Mouse (Mus musculus) neural tube, embryonic 14.5 days (tissue): ENCODE results near the gene Cmc4. TPM values are rescaled to one million over a fixed set of nuclear protein-coding genes. Genes with fewer than 3 reads are reported as not detected.

Experiments
- ATAC-seq: fragments of 200-750 bp; cut with Nextera tagmentation; 2 replicates; pipeline ENCODE4 v1.8.0; 2017; ENCODE audit warnings: low read depth, mild to moderate bottlenecking, moderate TSS enrichment, moderate library complexity
- H3K27ac ChIP-seq: fragments of 300-500 bp; sonication (generic); 2 replicates; pipeline ENCODE4 v1.5.1; 2014; ENCODE audit warnings: low read depth, mild to moderate bottlenecking, control low read depth, low read length, moderate library complexity, mixed read lengths
- H3K27me3 ChIP-seq: fragments of 300-500 bp; sonication (generic); 2 replicates; pipeline ENCODE4 v1.6.1; 2014; ENCODE audit warnings: low read length; ENCODE audit not compliant: control insufficient read depth, insufficient read depth
- H3K36me3 ChIP-seq: fragments of 300-500 bp; sonication (generic); 2 replicates; pipeline ENCODE4 v1.6.1; 2014; ENCODE audit warnings: low read length, mixed read lengths; ENCODE audit not compliant: control insufficient read depth, insufficient read depth
- H3K4me1 ChIP-seq: fragments of 300-500 bp; sonication (generic); 2 replicates; pipeline ENCODE4 v1.6.1; 2014; ENCODE audit warnings: low read length; ENCODE audit not compliant: control insufficient read depth, insufficient read depth
- H3K4me2 ChIP-seq: fragments of 300-500 bp; sonication (generic); 2 replicates; pipeline ENCODE4 v1.6.1; 2014; ENCODE audit warnings: mild to moderate bottlenecking, low read depth, low read length, control low read depth
- H3K4me3 ChIP-seq: fragments of 300-500 bp; sonication (generic); 2 replicates; pipeline ENCODE4 v1.5.1; 2014; ENCODE audit warnings: low read depth, low read length, control low read depth, mixed read lengths
- H3K9ac ChIP-seq: fragments of 300-500 bp; sonication (generic); replicated peaks from 2 replicates; pipeline ENCODE4 v1.6.1; 2014; ENCODE audit warnings: low read depth, mild to moderate bottlenecking, control low read depth, low read length, mixed read lengths
- H3K9me3 ChIP-seq: fragments of 300-500 bp; sonication (generic); 2 replicates; pipeline ENCODE4 v1.6.1; 2016; ENCODE audit warnings: low read length; ENCODE audit not compliant: control insufficient read depth
- WGBS: fragments of 180-500 bp; shearing (Covaris S2); extraction: QIAGEN DNeasy Blood & Tissue Kit; methylation state at CpG from one replicate; pipeline ENCODE4 v1.1.7; 2014; 5-methylcytosine and 5-hydroxymethylcytosine counted together
- polyA plus RNA-seq: library from polyadenylated mRNA; unstranded; fragments of >200 nt; fragmentation: Nextera tagmentation; extraction: Ambion mirVana; gene quantifications from 2 replicates; pipeline ENCODE4 v1.2.1, GENCODE M21; 2014

Cmc4 gene
- polyA plus RNA-seq = 22.2 and 28.1 TPM in 2 replicates

GRCm38 (mm10) chrX:75415936-75416785 is at the start of gene Cmc4, which contains the start of the genes Mtcp1 and Brcc3:
Gene Cmc4 (minus strand): TSS chrX:75416584.
Gene Mtcp1 (minus strand): TSS chrX:75416588.
Gene Brcc3 (plus strand): TSS chrX:75416628.
- Histone ChIP-seq H3K4me1 (no peaks in the 10 kb centered on the region), H3K9ac (peak within 1 kb of the TSS; percentile 55), H3K4me2 (peak within 1 kb of the TSS; percentile 49), H3K27me3 (no peaks in the 10 kb centered on the region), H3K27ac (peak within 1 kb of the TSS; percentile 78), H3K9me3 (no peaks in the 10 kb centered on the region), H3K4me3 (peak within 1 kb of the TSS; percentile 47), H3K36me3 (no peaks in the 10 kb centered on the region)
- peak; percentile 100 for ATAC-seq
- 13% methylated on average over 51 of the region's 52 CpGs for WGBS

DNA sequence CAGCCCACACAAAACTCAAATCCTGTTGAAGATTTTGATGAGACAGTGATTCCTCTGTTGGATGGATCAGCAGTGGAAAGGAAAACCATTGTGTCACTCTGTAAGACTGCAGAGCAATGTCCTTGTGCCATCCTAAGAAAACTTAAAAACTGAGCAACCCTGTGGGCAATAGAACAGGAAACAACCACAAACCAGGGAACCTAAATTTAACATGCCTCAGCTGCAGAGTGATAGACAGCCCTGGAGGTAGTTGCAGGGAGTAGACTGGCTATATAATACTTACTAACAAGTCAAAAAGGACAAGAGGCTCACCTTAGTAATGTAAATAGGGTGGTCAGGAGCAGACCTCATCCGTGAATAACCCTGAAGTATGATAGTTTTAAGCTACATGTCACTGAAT is 38.2 kb upstream of the Cmc4 start:
- no peak for ATAC-seq

DNA sequence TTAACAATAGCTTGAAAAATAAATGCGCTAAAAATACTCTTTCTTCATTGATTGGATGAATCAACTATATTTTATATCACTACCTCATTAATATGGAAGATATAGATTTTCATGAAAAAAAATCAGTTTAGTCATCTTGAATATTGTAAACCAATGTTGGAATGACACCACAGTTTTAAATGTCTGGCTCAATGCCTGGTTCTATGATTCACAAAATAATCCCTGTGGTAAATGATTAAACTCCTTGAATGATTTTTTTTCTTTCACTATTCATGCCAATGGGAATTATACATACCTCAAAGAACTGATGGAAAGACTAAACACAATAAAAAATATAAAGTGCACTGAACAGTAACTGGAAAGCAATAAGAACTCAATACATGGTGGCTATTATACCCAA is 6.7 kb downstream of the Cmc4 start:
- Histone ChIP-seq H3K36me3 (no peaks in the 10 kb centered on the region), H3K9me3 (no peaks in the 10 kb centered on the region), H3K4me1 (no peaks in the 10 kb centered on the region), H3K9ac (no peak overlapping the region), H3K4me3 (no peak overlapping the region), H3K27ac (no peak overlapping the region), H3K27me3 (no peaks in the 10 kb centered on the region), H3K4me2 (no peak overlapping the region)
- no peak for ATAC-seq
- 98% methylated on average over 1 of the region's 1 CpGs for WGBS

More for the DNA sequence above, 38.2 kb upstream of the Cmc4 start:
- H3K9ac ChIP-seq = no peak overlapping the region
- H3K27ac ChIP-seq = no peak overlapping the region
- no peak overlapping the region for H3K4me3 ChIP-seq
- no peaks in the 10 kb centered on the region for H3K9me3 ChIP-seq
- H3K4me1 ChIP-seq = no peaks in the 10 kb centered on the region
- no peak overlapping the region for H3K4me2 ChIP-seq
- 81% methylated on average over 1 of the region's 1 CpGs for WGBS
- no peaks in the 10 kb centered on the region for H3K27me3 ChIP-seq
- H3K36me3 ChIP-seq = no peaks in the 10 kb centered on the region

DNA sequence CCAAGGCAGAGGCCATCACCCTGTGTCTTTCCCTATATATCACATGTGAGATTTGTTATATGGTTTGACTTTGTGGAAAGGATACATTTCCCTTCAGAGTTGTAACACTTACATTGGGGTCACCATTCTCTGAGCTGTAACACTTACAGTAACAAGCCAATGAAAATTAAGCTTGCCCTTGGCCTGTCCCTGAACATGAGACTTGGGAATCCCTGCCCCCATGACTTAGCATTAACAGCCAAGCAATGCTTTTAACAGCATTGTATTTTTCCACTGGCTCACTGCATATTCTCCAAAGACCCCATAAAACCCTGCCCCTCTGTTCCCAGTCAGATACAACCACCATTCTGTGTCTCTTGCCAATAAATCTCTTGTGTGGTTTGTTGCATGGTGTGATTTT is 13.0 kb downstream of the Cmc4 start:
- Histone ChIP-seq H3K4me2 (no peak overlapping the region), H3K9me3 (no peaks in the 10 kb centered on the region), H3K36me3 (no peaks in the 10 kb centered on the region), H3K4me3 (no peak overlapping the region), H3K27ac (no peak overlapping the region), H3K4me1 (no peaks in the 10 kb centered on the region), H3K27me3 (no peaks in the 10 kb centered on the region), H3K9ac (no peak overlapping the region)
- no peak for ATAC-seq

DNA sequence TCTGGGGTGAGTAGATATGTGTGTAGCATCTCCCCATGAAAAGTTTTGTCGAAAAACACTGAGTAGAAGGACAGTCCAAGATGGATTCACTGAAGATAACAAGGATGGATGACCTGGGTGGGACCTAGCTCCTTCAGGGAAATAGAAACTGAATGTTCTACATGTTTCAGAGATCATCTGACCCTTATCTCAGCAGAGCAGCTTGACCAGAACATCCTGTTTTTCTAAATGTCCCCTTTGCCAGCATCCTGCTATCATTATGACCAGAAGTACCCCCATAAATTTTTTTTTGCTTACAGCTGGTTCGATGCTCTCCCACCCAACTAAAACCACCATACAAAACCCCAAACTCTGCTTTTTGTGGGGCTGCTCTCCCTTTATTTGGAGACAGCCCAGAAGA is 13.7 kb downstream of the Cmc4 start:
- no peaks in the 10 kb centered on the region for H3K36me3 ChIP-seq
- no peak for ATAC-seq
- H3K27me3 ChIP-seq = no peaks in the 10 kb centered on the region
- H3K9me3 ChIP-seq = no peaks in the 10 kb centered on the region
- H3K4me2 ChIP-seq = no peak overlapping the region
- no peak overlapping the region for H3K9ac ChIP-seq
- H3K4me3 ChIP-seq = no peak overlapping the region
- no peaks in the 10 kb centered on the region for H3K4me1 ChIP-seq
- no peak overlapping the region for H3K27ac ChIP-seq
- 84% methylated on average over 2 of the region's 2 CpGs for WGBS

- Histone ChIP-seq H3K4me2 (no peak overlapping the region), H3K9me3 (no peaks in the 10 kb centered on the region), H3K4me3 (no peak overlapping the region), H3K4me1 (no peaks in the 10 kb centered on the region), H3K27ac (no peak overlapping the region), H3K36me3 (no peaks in the 10 kb centered on the region), H3K27me3 (no peaks in the 10 kb centered on the region), H3K9ac (no peak overlapping the region)
- ATAC-seq = no peak
- 97% methylated on average over 1 of the region's 1 CpGs for WGBS
These were observed 16.9 kb downstream of the Cmc4 start for GRCm38 (mm10) chrX:75399471-75399870.

- WGBS = 12% methylated on average over 19 of the region's 25 CpGs
These were observed 34.1 kb downstream of the Cmc4 start, which contains the start of the genes Fundc2 and F8 for GRCm38 (mm10) chrX:75382195-75382771. Gene Fundc2 (plus strand): TSS chrX:75382399. Gene F8 (minus strand): TSS chrX:75382615.

DNA sequence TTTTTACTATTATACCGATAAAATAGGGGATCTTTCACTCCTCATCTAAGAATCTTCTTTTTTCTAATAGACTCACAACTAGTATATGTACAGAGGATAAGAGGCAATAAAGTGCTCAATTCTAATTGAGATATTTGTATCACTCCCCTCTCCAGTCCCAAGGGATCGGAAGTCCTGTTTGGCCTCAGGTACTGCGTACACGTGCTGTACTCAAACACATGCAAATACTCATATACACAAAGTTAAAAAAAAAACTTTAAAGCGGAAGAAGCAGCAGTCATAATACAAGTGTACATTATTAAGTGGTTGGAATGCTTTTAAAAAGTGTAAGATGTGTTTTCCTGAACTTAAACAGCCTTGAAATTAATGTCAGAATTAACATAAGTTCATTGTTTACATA is 34.7 kb downstream of the Cmc4 start:
- Histone ChIP-seq H3K9ac (no peak overlapping the region), H3K27ac (no peak overlapping the region), H3K4me1 (no peaks in the 10 kb centered on the region), H3K9me3 (no peaks in the 10 kb centered on the region), H3K4me3 (peak overlapping the region; percentile 49), H3K36me3 (no peaks in the 10 kb centered on the region), H3K4me2 (peak overlapping the region; percentile 45; the same call in 1 of the 2 replicates), H3K27me3 (no peaks in the 10 kb centered on the region)
- peak; percentile 25; the same call in 1 of the 2 replicates for ATAC-seq
- 71% methylated on average over 5 of the region's 5 CpGs for WGBS

More at GRCm38 (mm10) chrX:75382195-75382771, 34.1 kb downstream of the Cmc4 start, which contains the start of the genes Fundc2 and F8:
- Histone ChIP-seq H3K27ac (peak within 1 kb of the TSS; percentile 60), H3K9ac (peak within 1 kb of the TSS; percentile 63), H3K9me3 (no peaks in the 10 kb centered on the region), H3K4me1 (no peaks in the 10 kb centered on the region), H3K36me3 (no peaks in the 10 kb centered on the region), H3K27me3 (no peaks in the 10 kb centered on the region), H3K4me2 (peak within 1 kb of the TSS; percentile 45), H3K4me3 (peak within 1 kb of the TSS; percentile 49)
- ATAC-seq = peak; percentile 99

DNA sequence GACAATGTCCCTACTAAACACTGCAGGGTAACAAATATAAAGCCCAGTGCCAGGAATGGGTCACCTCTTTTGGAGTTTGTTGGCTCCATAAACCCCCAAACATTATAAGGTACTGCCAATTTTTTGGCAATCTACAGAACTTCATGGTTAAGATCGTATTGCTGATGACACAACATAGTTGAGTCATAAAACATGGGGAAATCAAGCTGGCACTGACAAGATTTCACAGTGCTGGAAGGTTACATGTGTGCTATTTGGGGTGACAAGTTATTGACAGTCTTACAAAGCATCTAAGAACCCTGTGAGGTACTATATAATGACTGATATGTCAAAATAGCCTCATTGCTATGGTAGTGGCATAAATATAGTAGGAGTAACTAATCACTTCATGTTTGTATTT is 35.2 kb downstream of the Cmc4 start:
- no peak overlapping the region for H3K27ac ChIP-seq
- no peaks in the 10 kb centered on the region for H3K9me3 ChIP-seq
- no peak overlapping the region for H3K4me3 ChIP-seq
- no peak overlapping the region for H3K9ac ChIP-seq
- no peaks in the 10 kb centered on the region for H3K36me3 ChIP-seq
- no peaks in the 10 kb centered on the region for H3K27me3 ChIP-seq
- ATAC-seq = no peak
- H3K4me1 ChIP-seq = no peaks in the 10 kb centered on the region
- WGBS = 96% methylated on average over 1 of the region's 1 CpGs
- no peak overlapping the region for H3K4me2 ChIP-seq
